Mouse (Mus musculus) left cerebral cortex, postnatal 36 days (tissue): Measurements from ENCODE around the gene Capn10. TPM values are rescaled to one million over a fixed set of nuclear protein-coding genes. Genes with fewer than 3 reads are reported as not detected.
"Not testable (repeated sequence)": the region's sequence is repeated elsewhere in the genome, so short reads cannot be mapped to it uniquely, and the experiment has no call there.

Experiments
- DNase-seq, 2 experiments: peaks; one replicate each; pipeline ENCODE4 v3.0.0; 2021 to 2022; ENCODE audit warnings: low spot score in 2 of 2, mixed read lengths in 1 of 2
- intact Hi-C: fragments of 180-260 bp; cut with DNase I; formaldehyde crosslinking; loops from one replicate; pipeline ENCODE4 v1.15.1; 2025
- total RNA-seq, 2 experiments: library from RNA; stranded (reverse); gene quantifications; 2 replicates each; pipeline ENCODE4 v1.2.3; 2021

Capn10 gene
- total RNA-seq, 2 experiments from 2014 or later = 38.3 to 40.0 TPM

- intact Hi-C loops = no loop called here
- no peak for DNase-seq
Measured at GRCm38 (mm10) chr1:92958999-92959398, 24.8 kb downstream of the Capn10 start.

- DNase-seq, intact Hi-C loops: not testable (repeated sequence)
Measured at GRCm38 (mm10) chr1:92970791-92971190, 36.6 kb downstream of the Capn10 start.

- DNase-seq = no peak
- intact Hi-C loops = no loop called here
Measured at GRCm38 (mm10) chr1:92971879-92972795, 38.0 kb downstream of the Capn10 start.

GRCm38 (mm10) chr1:92972854-92973253, 38.7 kb downstream of the Capn10 start:
- DNase-seq = no peak

GRCm38 (mm10) chr1:92976141-92976566, 42.0 kb downstream of the Capn10 start:
- no peak for DNase-seq
- intact Hi-C loops = no loop called here

More at GRCm38 (mm10) chr1:92972854-92973253, 38.7 kb downstream of the Capn10 start:
- intact Hi-C loops = no loop called here

GRCm38 (mm10) chr1:92978645-92979044, 44.5 kb downstream of the Capn10 start:
- intact Hi-C loops = no loop called here
- DNase-seq = no peak

- DNase-seq = no peak
- intact Hi-C loops = no loop called here
Measured at GRCm38 (mm10) chr1:92979073-92979602, 45.0 kb downstream of the Capn10 start.

- intact Hi-C loops = no loop called here
Measured at GRCm38 (mm10) chr1:92981056-92981845, 47.1 kb downstream of the Capn10 start.

GRCm38 (mm10) chr1:92982931-92983605, 48.9 kb downstream of the Capn10 start:
- intact Hi-C loops = no loop called here
- no peak for DNase-seq

More at GRCm38 (mm10) chr1:92981056-92981845, 47.1 kb downstream of the Capn10 start:
- DNase-seq = no peak

GRCm38 (mm10) chr1:92984999-92985398, 50.8 kb downstream of the Capn10 start:
- intact Hi-C loops = no loop called here
- no peak for DNase-seq

GRCm38 (mm10) chr1:92988894-92989293, 54.7 kb downstream of the Capn10 start:
- DNase-seq = no peak
- intact Hi-C loops = no loop called here

- no peak for DNase-seq
- intact Hi-C loops = no loop called here
Measured at GRCm38 (mm10) chr1:92989891-92990290, 55.7 kb downstream of the Capn10 start.

GRCm38 (mm10) chr1:92992214-92992855, 58.2 kb downstream of the Capn10 start:
- no peak for DNase-seq
- intact Hi-C loops = no loop called here

- no peak for DNase-seq
- intact Hi-C loops = no loop called here
Measured at GRCm38 (mm10) chr1:92992880-92993279, 58.7 kb downstream of the Capn10 start.

Other genes with a start within 250 kb of the Capn10 start
- 10 to 100 TPM; 78.7 to 81.8 TPM for gene Gpc1, start 102.7 kb upstream of the Capn10 start, total RNA-seq
- under 1 TPM; 0.32 to 0.45 TPM for gene Ankmy1, start 31.5 kb upstream of the Capn10 start, total RNA-seq
- gene Dusp28, start 27.4 kb upstream of the Capn10 start, total RNA-seq = 10 to 100 TPM; 15.3 to 15.7 TPM
- 10 to 100 TPM; 33.4 to 36.4 TPM for gene Rnpepl1, start 23.6 kb upstream of the Capn10 start, total RNA-seq
- under 1 TPM in 1 of 2 experiments, not detected in 1; 0.77 TPM for gene Gpr35, start 16.5 kb downstream of the Capn10 start, total RNA-seq
- not detected for gene Aqp12, start 72.0 kb downstream of the Capn10 start, total RNA-seq
- gene Kif1a, start 167.6 kb downstream of the Capn10 start, total RNA-seq = 100 to 1,000 TPM; 731 to 734 TPM
- gene Agxt, start 200.9 kb downstream of the Capn10 start, total RNA-seq = not detected
- gene 2310007B03Rik, start 226.6 kb downstream of the Capn10 start, total RNA-seq = not detected
- under 1 TPM; 0.07 to 0.18 TPM for gene Crocc2, start 234.3 kb downstream of the Capn10 start, total RNA-seq